Mouse (Mus musculus) liver, embryonic 14.5 days (tissue): ENCODE data around the gene Nfia.

ENCODE experiments used
- CTCF ChIP-seq: IDR thresholded peaks from 2 replicates; pipeline ENCODE4 v1.5.1; 2016; ENCODE audit warnings: antibody characterized with exemption, low read depth, control low read depth
- EP300 ChIP-seq: IDR thresholded peaks from 2 replicates; pipeline ENCODE4 v1.6.1; 2016; ENCODE audit warnings: antibody characterized with exemption, low read depth

GRCm38 (mm10) chr4:97910777-97911580 is 138.4 kb downstream of the Nfia start:
- TF ChIP-seq CTCF (no peak), EP300 (no peak)
